Mouse (Mus musculus) splenic B cell, adult 2 months (primary cell): ENCODE results near the gene Clic1.

ENCODE experiments used
- DNase-seq: peaks from one replicate; pipeline ENCODE4 v3.0.0-alpha.2; 2011; ENCODE audit warnings: low read depth, low spot score
- H3K27me3 ChIP-seq: 2 replicates; pipeline ENCODE4 v1.6.1; 2012; ENCODE audit warnings: mild to moderate bottlenecking, low read length, moderate library complexity, mixed read lengths; ENCODE audit not compliant: control insufficient read depth, poor library complexity, insufficient read depth, severe bottlenecking
- H3K36me3 ChIP-seq: 2 replicates; pipeline ENCODE4 v1.6.1; 2012; ENCODE audit warnings: mild to moderate bottlenecking, low read length, moderate library complexity, mixed read lengths; ENCODE audit not compliant: control insufficient read depth, poor library complexity, insufficient read depth, severe bottlenecking

Clic1 gene

DNA sequence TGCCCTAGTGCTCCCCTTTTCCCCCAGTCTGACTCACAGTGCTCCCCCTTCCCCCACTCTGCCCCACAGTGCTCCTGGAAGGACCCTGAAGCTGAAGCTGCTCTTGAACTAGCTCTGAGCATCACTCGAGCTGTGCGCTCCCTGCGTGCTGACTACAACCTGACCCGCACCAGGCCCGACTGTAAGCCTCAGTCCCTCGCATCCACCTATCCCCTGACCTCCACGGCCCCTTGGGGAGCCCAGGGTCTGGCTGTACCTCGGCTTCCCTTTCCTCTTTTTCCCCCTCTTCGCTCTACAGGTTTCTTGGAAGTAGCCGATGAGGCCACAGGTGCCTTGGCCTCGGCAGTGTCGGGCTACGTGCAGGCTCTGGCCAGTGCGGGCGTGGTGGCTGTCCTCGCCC, 34.5 kb upstream of the Clic1 start:
- no peak for DNase-seq
- Histone ChIP-seq H3K36me3 (peaks cover 29% of the 10 kb centered on the region), H3K27me3 (no peaks in the 10 kb centered on the region)

DNA sequence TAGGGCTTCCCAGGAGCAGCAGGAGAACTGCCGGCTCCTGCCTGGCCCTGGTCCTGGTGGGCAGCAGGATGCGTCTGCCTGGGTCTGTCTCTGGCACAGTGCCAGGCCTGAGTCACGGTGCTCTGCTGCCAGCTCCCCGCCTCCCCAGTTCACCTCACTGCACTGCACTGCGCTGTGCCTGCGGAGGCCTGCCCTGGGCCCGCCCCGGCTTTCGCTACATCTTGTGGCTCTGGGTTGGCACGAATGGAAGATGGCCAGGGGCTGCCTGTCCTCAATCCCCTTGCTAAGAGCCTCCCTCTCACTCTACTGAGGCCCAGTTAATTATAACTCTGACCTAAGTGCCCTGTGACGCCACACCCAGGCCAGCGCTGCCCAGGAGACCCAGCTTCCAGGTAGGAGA, 33.4 kb upstream of the Clic1 start, which contains the start of gene Vwa7:
Gene Vwa7, plus strand, starts transcription at position 204 of the 400 bp plus-strand sequence.
- Histone ChIP-seq H3K27me3 (no peaks in the 10 kb centered on the region), H3K36me3 (peaks cover 25% of the 10 kb centered on the region)
- peak; percentile 34 for DNase-seq

DNA sequence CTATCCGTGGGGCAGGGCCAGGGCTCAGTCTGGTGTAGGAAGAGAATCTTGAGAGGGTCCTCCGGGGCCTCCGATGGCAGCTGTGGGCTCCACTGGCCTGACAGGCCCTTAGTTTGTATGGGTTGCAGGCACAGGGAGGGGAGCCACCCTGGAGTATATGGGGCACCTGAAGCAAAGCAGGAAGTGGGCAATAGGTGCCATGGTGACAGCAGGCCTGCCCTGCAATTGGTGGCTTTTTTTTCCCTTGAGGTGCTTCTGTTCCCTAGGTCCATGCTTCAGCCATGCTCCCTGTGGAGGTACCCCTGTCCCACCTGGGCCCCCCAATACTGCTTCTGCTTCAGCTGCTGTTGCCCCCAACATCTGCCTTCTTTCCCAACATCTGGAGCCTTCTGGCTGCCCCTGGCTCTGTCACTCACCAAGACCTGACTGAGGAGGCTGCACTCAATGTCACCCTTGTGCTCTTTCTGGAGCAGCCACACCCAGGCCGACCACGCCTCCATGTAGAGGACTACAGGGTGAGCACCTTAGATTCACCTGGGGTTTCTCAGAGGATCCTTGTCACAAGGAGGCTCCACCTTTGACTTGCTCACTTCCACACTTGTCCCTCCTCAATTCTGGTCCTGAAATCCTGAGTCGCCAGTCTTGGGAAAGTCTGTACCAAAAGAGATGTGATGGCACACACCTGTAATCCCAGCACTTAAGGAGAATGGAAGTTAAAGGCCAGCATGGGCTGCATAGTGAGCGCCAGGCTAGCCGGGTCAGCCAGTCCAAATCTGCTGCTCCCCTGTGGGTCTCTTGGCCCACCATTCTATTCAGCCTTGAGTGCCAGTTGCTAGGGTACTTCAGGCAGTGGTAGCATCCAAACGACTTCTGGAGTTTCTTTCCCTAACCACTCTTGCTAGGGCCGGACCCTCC, 32.7 kb upstream of the Clic1 start:
- Histone ChIP-seq H3K27me3 (no peaks in the 10 kb centered on the region), H3K36me3 (peaks cover 20% of the 10 kb centered on the region)
- DNase-seq, result peak; percentile 43

DNA sequence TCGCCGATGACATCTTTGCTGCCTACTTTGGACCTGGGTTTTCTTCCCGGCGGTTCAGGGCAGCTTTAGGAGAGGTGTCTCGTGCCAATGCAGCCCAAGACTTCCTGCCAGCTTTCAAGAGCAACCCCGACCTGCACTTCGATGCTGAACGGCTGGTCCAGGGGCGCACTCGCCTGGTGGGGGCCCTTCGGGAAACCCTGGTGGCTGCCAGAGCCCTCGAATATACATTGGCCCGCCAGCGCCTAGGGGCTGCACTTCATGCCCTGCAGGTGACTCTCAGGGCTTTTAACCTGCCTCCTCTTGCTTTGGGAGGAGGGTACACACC, 32.1 kb upstream of the Clic1 start:
- no peak for DNase-seq
- no peaks in the 10 kb centered on the region for H3K27me3 ChIP-seq
- H3K36me3 ChIP-seq, result peaks cover 20% of the 10 kb centered on the region

DNA sequence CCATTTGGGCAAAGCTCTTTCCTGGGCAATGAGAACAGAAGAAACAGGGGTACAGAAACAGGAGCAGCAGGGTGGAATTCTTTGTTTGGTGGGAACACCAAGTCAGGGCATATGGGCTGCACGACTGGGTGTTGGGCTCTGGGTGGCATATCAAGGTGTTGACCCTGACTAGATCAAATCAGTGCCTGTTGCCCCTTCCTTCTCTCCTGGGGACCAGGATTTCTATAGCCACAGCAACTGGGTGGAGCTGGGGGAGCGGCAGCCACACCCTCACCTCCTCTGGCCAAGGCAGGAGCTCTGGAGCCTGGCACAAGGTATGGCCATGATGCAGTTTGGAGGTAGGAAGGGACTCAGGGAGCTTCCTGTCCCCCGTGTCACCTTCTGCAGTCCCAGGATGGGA, 31.6 kb upstream of the Clic1 start:
- no peaks in the 10 kb centered on the region for H3K27me3 ChIP-seq
- peaks cover 19% of the 10 kb centered on the region for H3K36me3 ChIP-seq
- no peak for DNase-seq

DNA sequence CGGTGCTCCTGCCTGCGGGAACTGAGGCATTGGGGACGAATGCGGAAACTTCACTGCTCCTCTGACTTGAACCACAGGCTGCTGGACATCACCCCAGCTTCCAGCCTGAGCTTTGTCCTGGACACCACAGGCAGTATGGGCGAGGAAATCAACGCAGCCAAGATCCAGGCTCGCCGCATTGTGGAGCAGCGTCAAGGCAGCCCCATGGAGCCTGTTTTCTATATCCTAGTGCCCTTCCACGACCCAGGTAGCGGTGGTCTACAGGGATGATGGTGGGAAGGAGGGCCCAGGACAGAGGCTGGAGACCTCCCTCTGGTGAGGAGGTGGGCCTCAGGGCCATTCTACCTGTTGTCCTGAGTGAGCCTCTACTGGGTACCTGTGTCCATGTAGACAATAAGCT, 29.9 kb upstream of the Clic1 start:
- Histone ChIP-seq H3K36me3 (peaks cover 11% of the 10 kb centered on the region), H3K27me3 (no peaks in the 10 kb centered on the region)
- DNase-seq, result no peak

DNA sequence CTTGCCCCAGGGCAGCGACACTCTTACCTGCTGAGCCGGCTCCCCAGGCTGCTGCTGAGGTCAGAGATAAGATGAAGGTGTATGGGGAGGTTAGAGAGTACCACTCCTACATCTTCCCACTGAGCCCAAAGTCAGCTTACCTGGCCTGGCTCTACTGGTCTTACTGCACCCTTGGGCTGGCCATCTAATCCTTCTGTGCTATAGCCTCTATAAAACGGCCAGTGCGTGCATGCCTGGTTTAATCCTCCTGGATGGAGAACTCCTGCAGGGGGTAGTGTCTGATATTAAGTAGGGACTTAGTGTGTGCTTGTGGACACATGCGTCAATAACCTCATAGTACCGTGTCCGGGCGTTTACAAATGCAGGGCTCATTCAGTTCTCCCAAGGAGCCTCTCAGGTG, 29.2 kb upstream of the Clic1 start:
- no peak for DNase-seq
- H3K27me3 ChIP-seq, result no peaks in the 10 kb centered on the region
- H3K36me3 ChIP-seq, result peaks cover 7% of the 10 kb centered on the region

DNA sequence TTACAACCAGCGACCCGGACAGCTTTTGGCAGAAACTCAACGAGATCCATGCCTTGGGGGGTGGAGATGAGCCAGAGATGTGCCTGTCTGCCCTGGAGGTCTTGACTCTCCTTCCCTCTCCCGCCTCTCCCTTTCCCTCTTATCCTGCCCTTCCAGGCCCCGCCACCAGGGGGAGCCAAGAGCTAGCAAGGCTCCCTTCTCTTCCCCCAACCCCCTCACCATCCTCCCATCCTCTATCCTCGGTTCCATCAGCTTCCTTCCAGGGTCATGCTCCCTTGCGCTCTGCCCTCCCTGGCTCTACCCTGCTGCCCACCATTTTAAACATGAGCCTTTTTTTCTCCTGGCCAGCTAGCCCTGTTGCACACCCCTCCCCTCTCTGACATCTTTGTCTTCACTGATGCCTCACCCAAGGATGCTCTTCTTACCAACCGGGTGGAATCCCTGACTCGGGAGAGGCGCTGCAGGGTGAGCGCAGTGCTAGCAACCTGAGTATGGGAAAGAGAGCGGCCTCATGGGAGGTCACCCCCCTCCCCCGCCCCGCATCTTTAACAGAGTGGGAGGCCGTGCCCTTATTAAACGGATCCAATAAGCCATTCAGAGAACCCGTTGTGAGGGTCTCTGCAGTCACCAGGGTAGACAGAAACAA, 28.5 kb upstream of the Clic1 start:
- DNase-seq, result peak; percentile 84
- Histone ChIP-seq H3K36me3 (peaks cover 2% of the 10 kb centered on the region; the same call in 1 of the 2 replicates), H3K27me3 (no peaks in the 10 kb centered on the region)

DNA sequence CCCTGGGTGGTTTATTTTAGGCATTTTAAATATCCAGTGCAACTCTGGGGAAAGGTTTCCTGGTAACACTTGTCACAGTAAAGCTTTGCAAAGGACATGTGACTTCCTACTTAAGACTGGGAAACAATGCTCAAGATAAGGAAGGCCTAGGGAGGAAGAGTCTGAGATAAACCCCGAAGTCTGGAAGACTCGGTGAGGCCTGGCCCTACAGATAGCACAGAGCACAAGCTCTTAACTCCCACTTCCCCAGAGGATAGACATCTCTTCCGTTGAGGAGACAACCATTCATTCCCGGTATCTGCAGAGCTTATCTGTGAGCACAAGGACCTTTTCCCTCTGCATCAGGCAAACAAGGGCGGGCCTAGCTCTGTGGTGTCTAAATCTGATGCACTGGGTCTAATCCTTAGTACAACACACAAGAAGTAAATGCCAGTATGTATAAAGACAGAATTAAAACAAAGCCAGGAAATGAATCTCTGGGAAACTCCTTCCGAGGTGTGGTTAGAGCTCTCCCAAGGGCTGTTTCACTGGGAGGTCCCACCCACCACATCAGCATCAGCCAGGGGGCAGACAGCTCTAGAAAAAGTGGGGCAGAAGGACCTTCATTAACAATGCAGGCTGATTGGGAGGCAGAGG, 27.8 kb upstream of the Clic1 start:
- DNase-seq, result no peak
- H3K36me3 ChIP-seq, result no peaks in the 10 kb centered on the region
- H3K27me3 ChIP-seq, result no peaks in the 10 kb centered on the region

DNA sequence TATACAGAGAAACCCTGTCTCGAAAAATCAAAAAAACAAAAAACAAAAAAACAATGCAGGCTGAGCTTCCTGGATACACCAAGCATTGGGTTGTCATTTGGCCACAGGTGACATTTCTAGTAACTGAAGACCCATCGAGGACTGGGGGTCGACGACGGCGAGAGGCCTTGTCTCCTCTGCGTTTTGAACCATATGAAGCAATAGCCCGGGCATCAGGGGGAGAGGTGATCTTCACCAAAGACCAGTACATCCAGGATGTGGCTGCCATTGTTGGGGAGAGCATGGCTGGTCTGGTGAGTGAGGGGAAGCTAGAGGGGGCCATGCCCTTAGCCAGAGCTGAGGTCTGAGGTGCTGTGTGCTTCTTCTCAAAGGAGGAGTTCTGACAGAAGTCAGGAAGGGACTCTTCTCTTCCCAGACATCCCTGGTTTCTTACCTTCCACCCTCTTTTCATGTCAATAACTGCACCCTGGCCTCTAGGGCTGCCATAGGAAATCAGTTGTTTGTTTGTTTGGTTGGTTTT, 27.2 kb upstream of the Clic1 start:
- H3K36me3 ChIP-seq, result no peaks in the 10 kb centered on the region
- DNase-seq, result no peak
- no peaks in the 10 kb centered on the region for H3K27me3 ChIP-seq

DNA sequence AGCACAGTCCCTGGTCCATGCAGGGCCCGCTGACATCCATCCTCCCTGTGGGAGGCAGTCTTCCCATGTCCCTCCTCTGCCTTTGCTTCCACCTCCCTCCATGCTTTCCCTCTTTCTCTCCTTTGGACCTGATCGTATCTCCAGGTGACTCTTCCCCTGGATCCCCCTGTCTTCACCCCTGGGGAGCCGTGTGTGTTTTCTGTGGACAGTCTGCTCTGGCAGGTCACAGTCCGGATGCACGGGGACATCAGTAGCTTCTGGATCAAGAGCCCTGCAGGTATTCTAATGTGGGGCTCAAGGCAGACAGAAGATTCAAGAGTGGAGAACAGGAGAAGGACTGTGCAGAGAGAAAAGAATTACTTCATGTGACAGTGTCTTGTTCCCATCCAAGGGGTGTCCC, 26.5 kb upstream of the Clic1 start:
- no peaks in the 10 kb centered on the region for H3K27me3 ChIP-seq
- no peaks in the 10 kb centered on the region for H3K36me3 ChIP-seq

DNA sequence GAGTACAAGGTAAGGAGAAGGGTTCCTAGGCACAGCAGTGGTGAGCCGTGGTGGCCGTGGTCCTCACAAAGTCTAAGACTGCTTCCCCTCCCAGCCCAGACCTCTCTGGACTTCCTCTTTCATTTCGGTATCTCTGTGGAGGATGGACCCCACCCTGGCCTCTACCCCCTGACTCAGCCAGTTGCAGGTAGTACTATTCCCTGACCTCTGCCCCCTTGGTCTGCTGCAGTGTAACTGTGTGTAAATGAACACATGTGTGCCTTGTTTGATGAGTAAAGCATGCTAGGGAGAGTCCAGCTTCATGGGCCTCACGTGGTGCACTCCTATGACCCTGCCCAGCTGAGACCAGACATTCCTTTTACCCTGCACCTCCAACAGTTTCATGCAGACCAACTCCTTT, 26.0 kb upstream of the Clic1 start:
- Histone ChIP-seq H3K27me3 (no peaks in the 10 kb centered on the region), H3K36me3 (no peaks in the 10 kb centered on the region)
- peak; percentile 45 for DNase-seq

More for the DNA sequence above, 26.5 kb upstream of the Clic1 start:
- DNase-seq, result no peak

DNA sequence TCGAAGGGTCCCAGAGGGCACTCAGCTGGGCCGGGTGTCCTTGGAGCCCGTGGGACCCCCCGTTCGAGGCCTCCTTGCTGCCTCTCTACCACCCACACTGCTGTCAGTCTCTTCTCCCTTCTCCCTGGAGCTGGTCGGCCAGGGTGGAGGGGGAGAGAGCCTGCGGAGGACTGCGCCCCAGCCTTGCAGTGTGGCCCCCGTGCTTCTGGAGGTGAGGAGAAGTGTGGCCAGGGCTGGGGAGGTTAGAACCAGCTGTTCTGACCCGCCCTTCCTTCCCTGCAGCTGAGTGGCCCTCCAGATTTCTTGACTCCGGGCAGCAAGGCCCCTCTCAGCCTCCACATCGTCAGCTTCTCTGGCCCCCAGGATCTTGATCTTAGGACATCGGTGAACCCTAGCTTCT, 25.5 kb upstream of the Clic1 start:
- DNase-seq, result no peak
- Histone ChIP-seq H3K27me3 (no peaks in the 10 kb centered on the region), H3K36me3 (no peaks in the 10 kb centered on the region)

DNA sequence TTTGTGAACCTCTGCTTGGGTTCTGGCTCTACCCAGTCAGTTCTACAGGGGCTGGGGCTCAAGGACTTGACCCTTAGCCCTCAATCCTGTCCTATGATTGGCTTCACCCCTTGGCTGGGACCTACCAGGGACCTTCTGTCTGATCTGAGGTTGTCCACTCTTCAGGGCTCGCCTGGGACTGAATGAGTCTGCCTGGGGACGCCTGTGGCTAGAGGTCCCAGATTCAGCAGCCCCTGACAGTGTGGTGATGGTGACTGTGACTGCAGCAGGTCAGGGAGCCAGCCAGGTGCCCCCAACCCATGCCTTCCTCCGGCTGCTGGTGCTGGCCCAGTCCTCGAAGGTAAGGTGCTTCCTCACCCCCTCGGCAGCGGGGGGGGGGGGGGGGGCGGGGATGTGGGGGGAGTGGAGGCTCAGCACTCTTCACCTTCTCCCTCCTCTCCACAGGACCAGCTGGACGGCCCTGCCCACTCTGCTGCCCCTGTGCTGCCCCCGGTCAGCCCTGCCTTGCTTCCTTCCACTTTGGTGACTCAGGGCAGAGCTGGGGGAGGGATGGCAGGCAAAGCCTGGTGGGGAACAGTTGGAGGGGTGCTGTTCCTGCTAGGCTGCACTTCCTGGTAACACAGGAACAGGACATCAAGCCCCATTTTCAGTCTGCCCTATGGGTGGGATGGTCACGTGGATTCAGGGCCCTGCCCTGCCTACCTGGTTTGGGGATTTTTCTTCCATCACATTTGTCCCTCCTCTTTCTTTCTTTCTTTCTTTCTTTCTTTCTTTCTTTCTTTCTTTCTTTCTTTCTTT, 24.9 kb upstream of the Clic1 start:
- DNase-seq, result no peak
- Histone ChIP-seq H3K27me3 (no peaks in the 10 kb centered on the region), H3K36me3 (no peaks in the 10 kb centered on the region)
